Mouse (Mus musculus): ENCODE measurements around the gene 1110032A03Rik.
A peak's percentile ranks its signal among the peaks of the same experiment; 100 is the strongest.

The 1110032A03Rik gene

GRCm38 (mm10) chr9:50774991-50775612, at the start of gene 1110032A03Rik, which contains the start of gene Alg9:
Gene 1110032A03Rik, minus strand, starts transcription at chr9:50775520.
Gene Alg9, plus strand, starts transcription at chr9:50775019.
- peak; percentile 90 to 94 for DNase-seq (ENCODE audit: low spot score in 2 of 2)

- no peak for DNase-seq (ENCODE audit: low spot score in 2 of 2)
These were observed 48.6 kb upstream of the 1110032A03Rik start for GRCm38 (mm10) chr9:50823779-50824453.

- DNase-seq (ENCODE audit: low spot score in 2 of 2), result no peak
These were observed 46.9 kb upstream of the 1110032A03Rik start for GRCm38 (mm10) chr9:50822216-50822615.

- DNase-seq (ENCODE audit: low spot score in 2 of 2), result no peak
These were observed 46.3 kb upstream of the 1110032A03Rik start for GRCm38 (mm10) chr9:50821651-50822050.

- peak in 1 of 2 experiments; percentile 47 for DNase-seq (ENCODE audit: low spot score in 2 of 2)
These were observed 44.4 kb upstream of the 1110032A03Rik start for GRCm38 (mm10) chr9:50819716-50820115.

GRCm38 (mm10) chr9:50818050-50818449, 42.7 kb upstream of the 1110032A03Rik start:
- no peak for DNase-seq (ENCODE audit: low spot score in 2 of 2)

GRCm38 (mm10) chr9:50816512-50816911, 41.2 kb upstream of the 1110032A03Rik start:
- no peak for DNase-seq (ENCODE audit: low spot score in 2 of 2)

GRCm38 (mm10) chr9:50815666-50816065, 40.3 kb upstream of the 1110032A03Rik start:
- no peak for DNase-seq (ENCODE audit: low spot score in 2 of 2)

- DNase-seq (ENCODE audit: low spot score in 2 of 2), result no peak
These were observed 38.5 kb upstream of the 1110032A03Rik start for GRCm38 (mm10) chr9:50813796-50814195.

- no peak for DNase-seq (ENCODE audit: low spot score in 2 of 2)
These were observed 36.4 kb upstream of the 1110032A03Rik start for GRCm38 (mm10) chr9:50811746-50812145.

- DNase-seq (ENCODE audit: low spot score in 2 of 2), result no peak
These were observed 35.9 kb upstream of the 1110032A03Rik start for GRCm38 (mm10) chr9:50811187-50811586.

- no peak for DNase-seq (ENCODE audit: low spot score in 2 of 2)
These were observed 33.8 kb upstream of the 1110032A03Rik start for GRCm38 (mm10) chr9:50809146-50809545.

- DNase-seq (ENCODE audit: low spot score in 2 of 2), result no peak
These were observed 33.2 kb upstream of the 1110032A03Rik start for GRCm38 (mm10) chr9:50808471-50808870.

- DNase-seq (ENCODE audit: low spot score in 2 of 2), result no peak
These were observed 27.8 kb upstream of the 1110032A03Rik start for GRCm38 (mm10) chr9:50803055-50803671.

- DNase-seq (ENCODE audit: low spot score in 2 of 2), result peak in 1 of 2 experiments; percentile 45
These were observed 25.7 kb upstream of the 1110032A03Rik start for GRCm38 (mm10) chr9:50800985-50801384.

GRCm38 (mm10) chr9:50798368-50798767, 23.0 kb upstream of the 1110032A03Rik start:
- DNase-seq (ENCODE audit: low spot score in 2 of 2), result no peak

GRCm38 (mm10) chr9:50797641-50798040, 22.3 kb upstream of the 1110032A03Rik start:
- DNase-seq (ENCODE audit: low spot score in 2 of 2), result no peak

GRCm38 (mm10) chr9:50796776-50797175, 21.5 kb upstream of the 1110032A03Rik start:
- no peak for DNase-seq (ENCODE audit: low spot score in 2 of 2)

GRCm38 (mm10) chr9:50795266-50795665, 19.9 kb upstream of the 1110032A03Rik start:
- DNase-seq (ENCODE audit: low spot score in 2 of 2), result no peak

- DNase-seq (ENCODE audit: low spot score in 2 of 2), result peak; percentile 25 to 46
These were observed 6.8 kb upstream of the 1110032A03Rik start for GRCm38 (mm10) chr9:50782155-50782554.

- DNase-seq (ENCODE audit: low spot score in 2 of 2), result no peak
These were observed 941 bp upstream of the 1110032A03Rik start for GRCm38 (mm10) chr9:50776162-50776760.

- no peak for DNase-seq (ENCODE audit: low spot score in 2 of 2)
These were observed 374 bp upstream of the 1110032A03Rik start for GRCm38 (mm10) chr9:50775662-50776126.
